Mouse (Mus musculus) layer of hippocampus, postnatal 25 days (tissue): Measurements from ENCODE around the gene Gm9936. TPM values are rescaled to one million over a fixed set of nuclear protein-coding genes. Genes with fewer than 3 reads are reported as not detected.
A peak's percentile ranks its signal among the peaks of the same experiment; 100 is the strongest.
"Not testable (repeated sequence)": the region's sequence is repeated elsewhere in the genome, so short reads cannot be mapped to it uniquely, and the experiment has no call there.

ENCODE experiments used
- DNase-seq, 2 experiments: peaks; one replicate each; pipeline ENCODE4 v3.0.0; 2022; ENCODE audit warnings: mixed read lengths in 2 of 2, low spot score in 1 of 2; ENCODE audit errors: extremely low spot score in 1 of 2
- total RNA-seq, 2 experiments: library from RNA; stranded (reverse); gene quantifications; 2 replicates each; pipeline ENCODE4 v1.2.3; 2021

The Gm9936 gene
- under 1 TPM; 0.75 to 0.84 TPM for total RNA-seq

- no peak for DNase-seq
Observed at GRCm38 (mm10) chr5:114858582-114858981, at the start of gene Gm9936. Gene Gm9936 (minus strand): TSS chr5:114858682.

- DNase-seq, result peak in 1 of 2 experiments; percentile 18
Observed at GRCm38 (mm10) chr5:114902413-114902812, 43.9 kb upstream of the Gm9936 start.

- DNase-seq, result no peak
Observed at GRCm38 (mm10) chr5:114898857-114899256, 40.4 kb upstream of the Gm9936 start.

- no peak for DNase-seq
Observed at GRCm38 (mm10) chr5:114897374-114897793, 38.9 kb upstream of the Gm9936 start.

- DNase-seq, result no peak
Observed at GRCm38 (mm10) chr5:114896688-114897373, 38.3 kb upstream of the Gm9936 start, which contains the start of gene Oasl2. Gene Oasl2 (plus strand): TSS chr5:114896936.

GRCm38 (mm10) chr5:114895542-114895941 lies 37.1 kb upstream of the Gm9936 start:
- no peak for DNase-seq

- DNase-seq, result no peak
Observed at GRCm38 (mm10) chr5:114888995-114889394, 30.5 kb upstream of the Gm9936 start.

GRCm38 (mm10) chr5:114886801-114887200 lies 28.3 kb upstream of the Gm9936 start:
- no peak for DNase-seq

- DNase-seq, result no peak
Observed at GRCm38 (mm10) chr5:114883022-114883421, 24.5 kb upstream of the Gm9936 start.

GRCm38 (mm10) chr5:114882319-114882718 lies 23.8 kb upstream of the Gm9936 start:
- DNase-seq, result not testable (repeated sequence)

GRCm38 (mm10) chr5:114879399-114879798 lies 20.9 kb upstream of the Gm9936 start:
- DNase-seq, result no peak

GRCm38 (mm10) chr5:114877487-114877886 lies 19.0 kb upstream of the Gm9936 start:
- no peak for DNase-seq

- no peak for DNase-seq
Observed at GRCm38 (mm10) chr5:114876331-114876730, 17.8 kb upstream of the Gm9936 start.

- DNase-seq, result no peak
Observed at GRCm38 (mm10) chr5:114875858-114876257, 17.4 kb upstream of the Gm9936 start.

GRCm38 (mm10) chr5:114865279-114865678 lies 6.8 kb upstream of the Gm9936 start:
- DNase-seq, result no peak

- DNase-seq, result no peak
Observed at GRCm38 (mm10) chr5:114864813-114865212, 6.3 kb upstream of the Gm9936 start.

- DNase-seq, result no peak
Observed at GRCm38 (mm10) chr5:114861730-114862129, 3.2 kb upstream of the Gm9936 start.

- peak; percentile 51 to 81 for DNase-seq
Observed at GRCm38 (mm10) chr5:114859253-114859652, 771 bp upstream of the Gm9936 start.

GRCm38 (mm10) chr5:114853364-114853763 lies 5.1 kb downstream of the Gm9936 start, which contains the start of gene 4930519G04Rik:
Gene 4930519G04Rik (plus strand): TSS chr5:114853664.
- DNase-seq, result not testable (repeated sequence)

GRCm38 (mm10) chr5:114851565-114852236 lies 6.8 kb downstream of the Gm9936 start:
- DNase-seq, result no peak

- not testable (repeated sequence) for DNase-seq
Observed at GRCm38 (mm10) chr5:114844371-114844770, 14.1 kb downstream of the Gm9936 start.

- DNase-seq, result no peak
Observed at GRCm38 (mm10) chr5:114842674-114843073, 15.8 kb downstream of the Gm9936 start.
